Mouse (Mus musculus) urinary bladder, postnatal 25 days (tissue): ENCODE measurements around the gene Lpar1.
"Not testable (repeated sequence)": the region's sequence is repeated elsewhere in the genome, so short reads cannot be mapped to it uniquely, and the experiment has no call there.

Experiments
- DNase-seq: peaks from one replicate; pipeline ENCODE4 v3.0.0; 2022; ENCODE audit warnings: low spot score

The Lpar1 gene

DNA sequence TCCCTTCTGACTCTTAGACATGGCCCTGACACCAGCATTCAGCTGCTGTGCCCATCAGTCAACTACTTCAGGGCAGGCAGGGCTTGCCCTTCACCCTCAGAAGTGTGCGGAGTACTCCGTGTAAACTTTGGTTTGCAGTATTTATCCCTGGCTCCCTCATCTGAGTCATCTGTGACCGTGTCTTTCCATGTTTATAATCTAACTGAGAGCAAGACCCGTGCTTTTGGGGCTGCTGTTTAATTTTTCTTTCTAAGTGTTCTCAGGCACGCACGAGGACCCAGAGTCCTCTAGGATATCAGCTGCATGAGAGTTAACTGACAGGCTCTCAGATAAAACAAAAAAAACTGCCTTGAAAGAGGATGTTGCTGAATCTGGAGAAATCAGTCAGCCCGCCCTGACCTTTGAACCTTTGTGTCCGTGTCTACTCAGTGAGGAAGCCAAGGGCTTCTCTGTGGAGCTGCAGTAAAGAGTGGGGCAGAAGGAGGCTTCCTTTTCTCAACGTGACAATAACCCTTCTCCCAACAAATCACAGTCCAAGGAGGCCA lies 7.7 kb downstream of the Lpar1 start:
- no peak for DNase-seq

- DNase-seq = no peak
Measured at GRCm38 (mm10) chr4:58543171-58543570, 10.5 kb downstream of the Lpar1 start.

- DNase-seq = not testable (repeated sequence)
Measured at GRCm38 (mm10) chr4:58542656-58543055, 11.0 kb downstream of the Lpar1 start.

- DNase-seq = no peak
Measured at GRCm38 (mm10) chr4:58540841-58541240, 12.9 kb downstream of the Lpar1 start.

- DNase-seq = no peak
Measured at GRCm38 (mm10) chr4:58540385-58540784, 13.3 kb downstream of the Lpar1 start.

- DNase-seq = no peak
Measured at GRCm38 (mm10) chr4:58538696-58539095, 15.0 kb downstream of the Lpar1 start.

- DNase-seq = no peak
Measured at GRCm38 (mm10) chr4:58535754-58536153, 17.9 kb downstream of the Lpar1 start.

DNA sequence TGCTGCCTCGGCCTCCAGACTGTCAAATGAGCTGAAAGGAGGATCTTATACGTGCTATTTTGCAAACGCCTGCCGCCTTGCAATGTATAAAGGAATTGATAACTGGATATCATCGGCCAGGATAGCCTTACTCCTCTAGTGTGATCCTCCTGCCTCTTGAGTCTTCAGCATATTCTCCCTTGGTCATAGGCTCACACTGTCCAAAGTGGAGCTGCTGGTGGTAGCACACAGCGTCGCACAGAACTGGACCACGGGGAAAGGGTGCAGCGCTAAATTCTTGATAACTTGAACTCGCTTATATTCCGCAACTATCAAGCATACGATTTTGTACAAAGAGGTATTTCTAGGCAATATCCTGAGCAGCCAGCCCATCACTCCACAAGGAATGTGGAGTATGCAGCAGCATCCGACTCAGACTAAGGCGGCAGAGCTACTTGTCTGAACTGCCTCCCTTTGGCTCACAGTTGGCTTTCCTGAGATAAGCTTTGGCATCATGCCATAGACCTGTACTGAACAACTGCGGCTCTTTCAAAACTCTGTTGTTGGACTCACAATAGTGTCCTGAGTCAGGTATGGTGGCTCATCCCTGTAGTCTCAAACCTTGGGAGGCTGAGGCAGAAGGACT lies 18.9 kb downstream of the Lpar1 start:
- DNase-seq = no peak

DNA sequence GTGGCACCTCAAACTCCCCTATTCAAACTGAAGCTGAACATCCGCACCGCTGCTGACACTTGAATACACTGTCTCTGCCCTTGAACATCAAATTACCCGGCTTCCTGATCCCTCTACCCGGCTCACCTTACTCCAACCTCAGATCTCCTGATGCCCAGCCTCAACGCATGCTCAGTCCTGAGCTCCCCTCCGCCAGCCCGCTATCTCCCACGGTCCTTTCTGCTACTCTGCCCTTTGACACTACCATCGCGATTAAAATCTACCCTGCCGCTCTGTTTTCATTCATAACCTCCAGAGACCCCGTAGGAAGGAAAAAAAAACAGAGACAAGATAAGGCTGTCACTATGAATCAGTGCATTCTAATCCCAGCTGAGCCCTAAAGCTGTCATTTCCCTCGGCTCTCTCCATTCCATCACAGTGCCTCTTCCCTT lies 19.5 kb downstream of the Lpar1 start:
- no peak for DNase-seq

DNA sequence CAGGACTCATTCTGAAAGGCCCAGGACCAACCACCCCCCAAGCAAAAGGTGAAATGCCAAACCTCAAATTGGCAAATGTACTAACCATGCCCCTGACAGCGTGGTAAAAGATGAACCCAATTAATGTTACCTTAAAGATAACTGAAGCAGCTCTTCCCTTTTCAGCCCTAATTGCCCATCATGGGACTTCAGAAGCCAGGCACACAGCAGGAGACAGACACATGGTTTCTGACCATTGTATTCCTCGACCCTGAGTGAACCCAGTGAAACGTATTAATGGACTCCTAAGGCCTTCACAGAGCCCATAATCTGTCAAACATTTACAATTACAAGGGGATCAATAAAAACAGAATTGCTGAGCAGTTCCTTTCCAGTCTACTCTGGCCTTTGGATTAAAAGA lies 20.2 kb downstream of the Lpar1 start:
- no peak for DNase-seq

- no peak for DNase-seq
Measured at GRCm38 (mm10) chr4:58532326-58532725, 21.4 kb downstream of the Lpar1 start.

DNA sequence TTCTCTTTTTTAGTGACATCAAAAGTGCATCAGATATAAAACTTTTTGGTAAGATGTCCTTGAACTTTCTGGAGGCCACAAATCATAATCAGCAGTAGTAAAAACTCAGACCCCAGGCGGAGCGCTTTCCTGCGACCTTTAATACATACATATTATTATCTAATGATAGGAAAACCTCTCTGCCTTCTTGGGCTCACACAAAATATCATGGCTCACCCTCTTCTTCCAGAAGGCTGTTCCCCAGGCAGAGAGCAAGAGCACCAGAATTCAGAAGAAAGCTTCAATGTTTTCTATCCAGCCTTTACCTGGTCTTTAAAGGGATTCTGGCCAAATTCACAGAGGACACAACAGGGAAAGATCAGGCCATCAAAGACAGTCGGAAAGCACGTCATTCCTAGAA lies 23.0 kb downstream of the Lpar1 start:
- DNase-seq = no peak

DNA sequence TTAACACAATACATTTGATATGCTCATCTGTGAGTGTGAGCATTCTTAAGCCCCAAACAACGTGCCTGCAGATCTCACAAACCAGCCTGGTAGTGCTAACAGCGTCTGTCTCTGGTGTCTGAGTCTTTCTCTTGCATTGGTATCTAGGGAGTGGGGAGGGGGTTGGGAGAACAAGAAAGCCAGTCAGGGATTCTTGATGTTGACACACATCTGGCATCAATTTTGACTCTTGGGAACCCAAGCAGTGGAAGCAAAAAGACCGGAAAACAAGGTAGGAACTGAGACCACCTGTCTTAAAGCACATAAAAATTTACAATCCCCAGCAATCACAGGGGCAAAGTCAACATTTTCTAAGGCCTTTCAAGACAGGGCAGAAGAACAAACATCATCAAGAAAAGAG lies 23.4 kb downstream of the Lpar1 start:
- no peak for DNase-seq

DNA sequence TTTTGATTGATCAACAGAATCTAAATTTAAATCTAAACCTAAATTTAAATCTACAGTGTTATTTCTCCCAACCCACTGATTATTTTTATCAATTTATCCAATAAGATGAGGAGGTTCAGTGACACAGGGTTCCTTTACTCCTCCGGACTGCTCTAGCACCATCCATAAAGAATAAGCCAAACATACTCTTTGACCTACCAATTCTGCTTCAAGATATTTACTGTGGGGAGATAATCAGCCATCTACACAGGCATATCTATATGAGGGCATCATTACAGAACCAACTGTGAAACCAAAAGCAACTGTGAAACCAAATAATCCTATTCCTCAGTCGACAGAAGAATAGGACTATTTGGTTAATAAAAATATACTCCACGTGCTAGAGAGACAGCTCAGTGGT lies 25.8 kb downstream of the Lpar1 start:
- DNase-seq = no peak

GRCm38 (mm10) chr4:58521137-58521536 lies 32.6 kb downstream of the Lpar1 start:
- DNase-seq = no peak

DNA sequence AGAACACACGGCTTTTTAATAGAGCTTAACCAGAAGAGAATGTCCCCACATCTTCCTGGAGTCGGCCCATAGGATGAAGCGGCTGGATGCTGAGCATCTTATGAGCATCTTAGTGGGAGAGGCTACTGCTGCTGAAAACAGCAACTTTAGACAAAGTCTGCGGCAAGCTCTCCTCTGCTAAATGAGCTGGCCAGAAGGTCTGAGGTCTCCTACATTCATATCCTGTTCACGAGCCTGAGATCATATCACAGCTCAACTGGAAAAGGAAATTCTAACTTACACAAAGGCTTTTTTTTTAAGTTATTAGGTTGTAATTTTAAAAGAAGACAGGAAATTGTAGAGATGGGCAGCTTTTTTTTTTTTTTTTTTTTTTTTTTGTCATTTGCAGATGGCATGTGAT lies 33.2 kb downstream of the Lpar1 start:
- no peak for DNase-seq

- DNase-seq = no peak
Measured at GRCm38 (mm10) chr4:58519891-58520290, 33.8 kb downstream of the Lpar1 start.

DNA sequence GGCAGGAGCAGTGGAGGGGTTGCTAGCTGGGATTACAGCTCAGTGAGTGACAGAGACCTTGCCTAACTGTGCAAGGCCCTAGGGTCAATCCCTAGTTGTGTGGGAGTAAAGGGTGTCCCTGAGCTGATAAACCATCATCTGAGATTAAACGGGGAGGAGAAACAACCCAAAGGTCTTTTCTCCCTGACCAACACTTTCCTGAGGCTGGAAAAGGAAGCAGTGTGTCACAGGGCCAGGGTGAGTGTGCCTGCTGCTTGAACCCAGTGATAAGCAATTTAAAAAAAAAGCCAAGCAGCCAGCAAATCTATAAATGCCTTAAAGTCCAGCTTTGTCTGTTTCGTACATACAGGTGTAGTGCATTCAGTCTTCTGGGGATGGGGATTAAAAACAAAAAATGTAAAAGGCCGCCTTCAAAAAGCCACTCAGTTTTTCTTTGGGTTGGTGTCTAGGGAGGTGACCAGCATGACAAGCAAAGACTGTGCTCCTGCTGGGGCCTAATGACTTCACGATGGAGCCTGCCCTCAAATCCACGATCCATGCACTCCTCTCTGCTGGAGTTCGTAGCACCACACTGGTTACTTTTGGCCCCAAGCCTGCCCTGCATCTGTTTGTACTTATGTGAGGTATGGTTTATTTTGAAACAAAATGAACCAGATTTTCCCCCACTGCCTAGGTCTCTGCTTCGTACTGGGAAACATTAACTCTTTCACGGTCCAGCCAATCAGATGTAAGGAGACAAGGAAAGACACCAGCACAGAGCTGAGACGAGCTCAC lies 35.3 kb downstream of the Lpar1 start:
- no peak for DNase-seq

- no peak for DNase-seq
Measured at GRCm38 (mm10) chr4:58516810-58517209, 36.9 kb downstream of the Lpar1 start.

GRCm38 (mm10) chr4:58516221-58516620 lies 37.5 kb downstream of the Lpar1 start:
- DNase-seq = no peak

DNA sequence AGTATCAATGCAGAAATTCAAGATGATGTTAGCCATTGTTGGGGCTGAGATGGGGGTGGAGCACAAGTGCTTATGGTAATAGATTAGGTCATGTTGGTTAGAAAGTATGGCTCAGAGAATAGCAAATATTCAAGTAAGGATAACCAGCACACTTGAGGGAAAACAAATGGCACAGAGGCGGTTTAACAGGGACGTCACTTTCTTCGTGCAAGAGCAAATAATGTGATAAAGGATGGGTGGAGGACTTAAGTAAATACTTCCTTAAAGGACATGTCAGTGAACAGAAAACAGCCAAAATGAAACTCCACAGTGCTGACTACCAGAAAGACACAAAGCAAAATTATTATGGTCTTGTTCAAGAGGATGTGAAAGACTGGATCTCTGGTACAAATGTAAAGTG lies 42.1 kb downstream of the Lpar1 start:
- DNase-seq = no peak

- no peak for DNase-seq
Measured at GRCm38 (mm10) chr4:58508833-58509232, 44.9 kb downstream of the Lpar1 start.

GRCm38 (mm10) chr4:58507536-58507935 lies 46.2 kb downstream of the Lpar1 start:
- DNase-seq = no peak
